Mouse (Mus musculus) MEL (cell line): ENCODE data around the gene Tmem161a.

Experiments used
- POLR2AphosphoS2 ChIP-seq: IDR thresholded peaks from 2 replicates; pipeline ENCODE4 v1.6.1; 2011; ENCODE audit warnings: low read length, improper control_type of control experiment
- USF2 ChIP-seq, 2 experiments: IDR thresholded peaks; 2 replicates each; pipeline ENCODE4 v1.6.1; 2011 to 2012; ENCODE audit warnings: improper control_type of control experiment in 2 of 2, low read length in 2 of 2, borderline replicate concordance in 1 of 2, inconsistent platforms in 1 of 2, low read depth in 1 of 2, mild to moderate bottlenecking in 1 of 2; ENCODE audit not compliant: insufficient read depth in 1 of 2

DNA sequence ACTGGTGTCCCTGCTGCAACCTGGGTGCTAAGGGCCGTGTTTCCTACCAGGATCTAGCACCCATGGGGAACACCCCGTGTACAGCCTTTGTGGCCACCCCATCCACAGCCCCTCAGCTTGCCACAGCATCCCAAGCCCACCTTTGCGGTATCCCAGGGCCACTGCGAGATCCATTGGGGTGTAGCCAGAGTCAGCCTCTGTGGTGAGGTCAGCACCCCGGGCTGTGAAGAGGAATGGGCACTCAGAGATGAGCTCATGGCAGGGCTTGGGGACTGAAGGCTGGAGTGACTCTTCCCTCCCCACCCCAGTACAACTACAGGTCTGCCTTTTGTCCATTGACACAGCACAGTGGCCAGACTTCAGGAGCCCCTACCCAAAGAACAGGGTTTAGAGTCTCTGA lies 38.1 kb upstream of the Tmem161a start:
- TF ChIP-seq USF2 (IDR thresholded peaks at IDR 0.05; ENCODE audit: borderline replicate concordance in 1 of 2, insufficient read depth in 1 of 2, low read depth in 1 of 2, low read length in 2 of 2), result no peak
- TF ChIP-seq POLR2AphosphoS2, result no peak
